Comparison of ENCODE assay signal across 14 mouse cellular contexts in the genomic region with DNA sequence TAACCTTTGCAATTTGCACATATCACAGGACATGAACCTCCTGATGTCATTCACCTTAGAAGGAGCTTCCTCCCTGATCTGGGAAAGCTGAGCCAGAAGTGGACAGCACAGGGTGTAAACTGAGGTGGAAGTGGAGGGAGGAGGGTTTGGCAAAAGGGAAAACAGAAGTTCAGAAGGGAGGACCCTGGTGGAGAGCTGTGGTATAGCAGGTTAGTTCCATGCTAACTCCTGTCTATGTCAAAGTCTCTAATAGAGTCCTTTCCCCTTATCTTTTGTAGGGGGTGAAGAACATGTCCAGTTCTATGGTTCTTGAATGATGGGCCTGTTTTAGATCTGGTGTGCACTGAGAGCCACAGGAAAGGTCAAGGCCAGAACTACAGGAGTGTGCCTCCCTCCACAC. TPM values are rescaled to one million over a fixed set of nuclear protein-coding genes. Genes with fewer than 3 reads are reported as not detected.
"Had no signal": no experiment of that assay in that cellular context is flagged by ENCODE, and none has a peak within 500 bp of the region (broad histone marks: within the 10 kb centered on the region; RNA-seq: fewer than 3 reads in every experiment).

No protein-coding gene starts in this region.

RNA-seq across cellular contexts. Expression of gene Gm8765, which starts 52.2 kb away (rescaled TPM):
- total RNA-seq: megakaryocyte progenitor cell, adult 5-6 weeks; midbrain, postnatal 0 days; monocyte, adult 5-6 weeks; neutrophil, adult 5-6 weeks had no signal
- polyA plus RNA-seq: lung, embryonic 15.5 days; macrophage; midbrain, embryonic 11.5 days; midbrain, embryonic 13.5 days; midbrain, embryonic 15.5 days; midbrain, postnatal 0 days; neural tube, embryonic 12.5 days; neural tube, embryonic 14.5 days; spleen, adult 2 months; stomach, embryonic 15.5 days; thymus, postnatal 0 days had no signal
